Mouse (Mus musculus) liver (tissue): ENCODE measurements around the gene Casq1.
"Not testable (repeated sequence)": the region's sequence is repeated elsewhere in the genome, so short reads cannot be mapped to it uniquely, and the experiment has no call there.

ENCODE experiments used
- DNase-seq: peaks from one replicate; pipeline ENCODE4 v3.0.0-alpha.2; 2020; ENCODE audit warnings: mixed read lengths

Casq1 gene

DNA sequence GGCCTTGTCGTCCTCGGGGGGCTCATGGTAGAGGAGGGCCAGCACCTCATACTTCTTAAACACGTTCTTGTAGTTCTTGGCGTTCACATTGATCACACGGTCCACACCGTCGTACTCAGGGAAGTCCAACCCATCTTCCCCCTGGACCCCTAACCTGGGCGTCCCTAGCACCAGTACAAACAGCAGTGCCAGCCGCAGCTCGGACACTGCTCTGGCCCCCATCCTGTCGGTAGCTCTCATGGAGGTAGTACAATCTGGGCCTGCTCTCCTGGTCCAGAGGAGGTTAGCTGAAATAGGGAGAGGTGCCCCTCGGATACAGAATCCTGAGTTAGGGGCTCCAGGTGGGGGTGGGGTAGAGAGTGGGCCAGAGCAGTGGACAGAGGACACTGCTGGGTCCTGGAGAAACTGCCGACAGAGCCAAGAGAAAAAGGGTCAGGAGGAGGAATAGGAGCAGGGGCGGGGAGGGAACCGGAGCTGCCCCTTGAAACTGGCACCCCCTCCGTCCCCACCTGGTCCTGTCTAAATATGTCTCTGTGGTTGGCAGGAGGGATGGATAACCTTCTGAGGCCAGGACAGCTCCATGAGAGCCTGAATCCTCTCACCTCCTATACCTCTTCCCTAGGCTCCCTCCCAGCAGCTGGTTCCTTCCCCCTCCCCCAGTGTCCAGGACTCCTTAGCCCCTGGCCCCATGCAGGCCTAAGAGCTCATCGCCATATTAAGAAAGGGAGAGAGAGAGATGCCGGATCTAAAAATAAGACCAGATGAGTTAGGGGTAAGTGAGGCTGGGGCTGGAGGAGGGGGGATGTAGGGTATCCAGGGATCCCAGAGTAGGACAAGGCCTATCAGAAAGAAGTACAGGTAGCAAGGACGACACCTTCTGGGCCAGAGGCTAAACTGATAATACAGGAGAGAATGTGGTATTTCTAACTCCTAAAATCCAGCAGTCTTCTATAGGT, at the start of gene Casq1:
Casq1 (minus strand) TSS at position 418 of the 956 bp plus-strand sequence.
- no peak for DNase-seq

- DNase-seq: no peak
These were observed 41.9 kb upstream of the Casq1 start, which contains the start of gene Igsf8 for GRCm38 (mm10) chr1:172261477-172262078. Gene Igsf8 (plus strand): TSS chr1:172261641.

- DNase-seq: no peak
These were observed 38.6 kb upstream of the Casq1 start, which contains the start of gene Atp1a4 for GRCm38 (mm10) chr1:172258314-172258713. Gene Atp1a4 (minus strand): TSS chr1:172258414.

DNA sequence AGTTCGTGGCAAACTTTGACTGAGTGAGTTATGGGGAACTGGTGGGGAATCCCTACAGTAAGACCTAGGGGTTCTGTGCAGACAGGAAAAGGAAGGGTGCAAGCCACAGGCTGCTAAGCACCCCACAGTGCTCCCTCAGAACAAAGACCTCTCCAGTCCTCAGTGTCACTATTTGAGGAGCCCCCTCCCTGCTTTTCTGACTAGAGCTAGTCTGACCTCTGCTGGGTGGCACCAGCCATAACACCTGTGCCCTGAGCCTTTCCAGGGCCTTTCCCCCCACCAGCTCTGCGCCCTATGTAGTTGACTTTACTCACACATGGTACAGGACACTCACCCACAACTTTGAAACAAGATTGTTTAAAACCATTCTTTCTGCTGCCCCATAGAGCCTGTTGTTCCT, 28.0 kb upstream of the Casq1 start:
- peak; percentile 15 for DNase-seq

DNA sequence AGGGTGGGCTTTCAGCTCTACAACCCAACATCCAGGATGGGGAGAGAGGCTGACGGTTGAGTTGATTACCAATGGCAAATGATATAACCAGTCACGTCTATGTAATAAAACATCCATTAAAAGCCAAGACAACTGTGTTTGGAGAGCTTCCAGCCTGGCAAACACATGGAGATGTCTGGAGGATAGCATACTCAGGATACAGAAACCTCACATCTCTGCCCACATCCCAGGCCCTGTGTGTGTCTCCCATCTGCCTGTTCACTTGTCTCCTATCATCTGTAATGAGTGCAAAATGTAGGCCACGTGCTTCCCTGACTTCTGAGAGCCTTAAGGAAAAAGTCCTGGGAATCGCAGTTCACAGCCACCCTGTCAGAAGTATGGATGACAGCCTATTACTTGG, 27.5 kb upstream of the Casq1 start:
- DNase-seq: no peak

GRCm38 (mm10) chr1:172244645-172245044, 25.0 kb upstream of the Casq1 start:
- not testable (repeated sequence) for DNase-seq

DNA sequence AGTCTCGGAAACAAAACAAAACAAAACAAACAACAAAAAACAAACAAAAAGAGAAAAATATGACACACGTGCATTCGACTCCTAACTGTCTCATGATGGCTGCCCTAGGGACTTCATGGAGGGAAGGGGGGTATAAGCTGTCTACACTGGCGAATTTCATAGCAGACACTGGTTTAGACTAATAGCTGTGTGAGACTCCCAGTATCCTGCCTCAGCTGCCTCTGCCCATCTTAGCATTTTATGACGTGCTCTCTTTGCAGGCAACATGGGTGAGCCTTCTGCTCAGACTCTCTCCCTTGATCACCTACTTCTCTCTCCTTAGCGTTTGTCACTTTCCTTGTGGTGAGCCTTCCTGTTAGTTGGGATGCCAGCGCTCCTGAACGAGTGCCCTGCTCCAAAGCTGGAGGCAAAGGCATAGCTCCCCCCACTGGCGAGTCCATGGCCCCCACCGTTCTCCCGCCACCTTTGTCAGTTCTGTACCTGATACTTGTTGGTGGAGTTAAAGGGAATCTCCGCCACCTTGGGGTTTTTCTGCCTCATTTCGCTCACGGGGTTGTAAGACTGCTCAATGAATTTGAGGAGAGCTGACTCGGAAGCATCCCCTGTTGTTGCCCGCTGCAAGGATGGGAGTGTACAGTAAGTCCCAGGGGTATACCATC, 24.0 kb upstream of the Casq1 start:
- no peak for DNase-seq

GRCm38 (mm10) chr1:172242401-172242800, 22.7 kb upstream of the Casq1 start:
- DNase-seq: no peak

DNA sequence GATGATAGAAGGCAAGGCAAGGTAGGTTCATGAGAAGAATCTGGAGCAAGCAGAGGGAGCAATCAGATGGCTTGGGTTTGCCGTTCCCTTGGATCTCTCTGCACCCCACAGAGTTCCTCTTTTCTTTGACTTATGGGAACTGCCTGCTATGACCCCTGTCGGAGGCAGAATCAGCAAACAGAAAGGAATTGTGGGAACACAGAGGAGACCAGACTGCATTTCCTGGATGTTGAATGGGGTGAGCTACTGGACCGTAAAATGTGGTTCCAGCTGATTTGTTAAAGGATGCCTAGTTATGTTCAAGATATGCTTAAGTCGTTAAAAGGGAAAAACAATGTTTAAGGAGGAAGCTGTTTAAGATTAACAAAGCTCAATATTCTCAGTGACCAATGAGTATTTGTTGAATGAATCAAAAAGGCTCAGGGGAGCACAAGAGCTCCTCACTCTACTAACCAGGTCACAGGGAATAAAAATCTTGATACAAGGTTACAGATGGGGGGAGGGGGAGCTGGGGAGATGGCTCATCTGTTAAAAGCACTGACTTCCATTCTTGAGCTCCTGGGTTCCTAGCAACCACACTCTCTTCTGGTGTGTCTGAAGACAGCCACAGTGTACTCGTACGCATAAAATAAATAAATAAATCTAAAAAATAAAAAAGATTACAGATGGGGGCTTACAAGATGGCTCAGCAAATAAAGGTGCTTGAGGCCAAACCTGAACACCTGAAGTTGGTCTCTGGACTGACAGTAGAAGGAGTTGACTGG, 21.5 kb upstream of the Casq1 start:
- DNase-seq: no peak

DNA sequence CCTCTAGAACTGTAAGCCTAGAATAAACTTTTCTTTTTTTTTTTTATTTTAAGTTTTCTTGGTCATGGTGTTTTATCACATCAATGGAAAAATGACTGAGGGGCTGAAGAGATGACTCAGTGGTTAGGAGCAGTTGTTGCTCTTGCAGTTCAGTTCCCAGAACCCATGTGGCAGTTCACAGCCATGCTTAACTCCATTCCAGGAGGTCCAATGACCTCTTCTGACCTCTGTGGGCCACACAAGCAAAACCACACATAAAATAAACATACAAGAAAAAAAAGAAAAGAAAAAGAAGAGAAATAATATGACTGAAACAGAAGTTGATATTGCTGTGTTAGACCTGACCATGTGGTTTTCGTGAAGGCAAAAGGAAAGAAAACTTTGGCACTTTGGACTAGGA, 9.5 kb upstream of the Casq1 start:
- DNase-seq: no peak

DNA sequence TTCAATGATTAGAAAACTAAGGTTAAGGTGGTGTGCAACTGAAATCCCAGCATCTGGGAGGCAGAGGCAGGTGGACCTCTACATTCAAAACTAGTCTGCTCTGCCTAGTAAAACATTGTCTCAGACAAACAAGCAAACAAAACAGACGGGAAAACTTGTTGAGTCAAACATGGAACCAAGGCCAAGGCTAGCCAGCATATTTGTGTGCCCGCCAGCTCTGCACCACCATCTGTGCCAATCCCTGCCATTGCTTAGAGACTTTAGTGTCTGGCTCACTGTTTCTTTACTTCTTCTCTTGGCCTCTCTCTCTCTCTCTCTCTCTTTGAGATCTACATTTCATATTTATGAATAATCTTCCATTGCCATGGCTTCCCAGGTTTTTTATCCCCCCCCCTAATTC, 8.5 kb upstream of the Casq1 start:
- DNase-seq: no peak

- no peak for DNase-seq
These were observed 1.8 kb upstream of the Casq1 start for GRCm38 (mm10) chr1:172221297-172222063.

GRCm38 (mm10) chr1:172220414-172220813, 746 bp upstream of the Casq1 start:
- DNase-seq: no peak

DNA sequence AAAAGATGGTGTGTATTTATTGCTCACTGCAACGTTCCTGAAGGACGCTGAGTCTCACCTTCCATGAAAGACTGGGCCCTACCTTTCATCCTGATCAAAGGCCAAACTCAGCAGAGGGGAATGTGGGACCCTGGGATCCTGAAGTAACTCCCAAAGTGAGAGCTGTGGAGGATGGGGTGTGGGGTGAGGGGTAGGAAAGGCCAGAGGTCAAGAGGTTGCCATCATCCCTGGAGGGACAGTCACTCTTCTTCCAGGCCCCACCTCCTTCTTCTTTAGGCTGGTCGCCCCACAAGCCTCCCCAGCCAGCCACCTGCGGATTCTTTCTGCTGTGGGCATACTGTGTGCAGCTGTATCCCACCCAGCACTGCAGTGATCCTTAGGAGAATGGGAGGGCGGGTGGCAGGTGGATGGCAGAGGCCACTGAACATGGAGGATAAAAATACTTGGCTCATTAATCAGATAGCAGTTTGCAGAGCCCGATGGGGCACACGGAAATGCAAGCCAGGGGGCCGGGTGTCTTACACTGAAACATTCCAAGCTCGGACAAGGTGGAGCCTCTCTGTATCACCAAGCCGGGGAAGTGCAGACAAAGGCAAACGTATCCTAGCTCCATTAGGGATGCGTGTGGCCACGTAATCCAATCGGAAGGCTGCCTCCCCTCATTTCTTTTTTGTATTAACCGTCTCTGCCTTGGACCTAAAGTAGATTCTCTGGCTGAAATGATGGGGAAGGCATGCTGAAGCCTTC, 1.3 kb downstream of the Casq1 start:
- no peak for DNase-seq

- peak; percentile 89 for DNase-seq
These were observed 2.5 kb downstream of the Casq1 start for GRCm38 (mm10) chr1:172217148-172217547.

GRCm38 (mm10) chr1:172214748-172215147, 4.9 kb downstream of the Casq1 start:
- DNase-seq: no peak

GRCm38 (mm10) chr1:172213771-172214170, 5.9 kb downstream of the Casq1 start:
- DNase-seq: no peak

DNA sequence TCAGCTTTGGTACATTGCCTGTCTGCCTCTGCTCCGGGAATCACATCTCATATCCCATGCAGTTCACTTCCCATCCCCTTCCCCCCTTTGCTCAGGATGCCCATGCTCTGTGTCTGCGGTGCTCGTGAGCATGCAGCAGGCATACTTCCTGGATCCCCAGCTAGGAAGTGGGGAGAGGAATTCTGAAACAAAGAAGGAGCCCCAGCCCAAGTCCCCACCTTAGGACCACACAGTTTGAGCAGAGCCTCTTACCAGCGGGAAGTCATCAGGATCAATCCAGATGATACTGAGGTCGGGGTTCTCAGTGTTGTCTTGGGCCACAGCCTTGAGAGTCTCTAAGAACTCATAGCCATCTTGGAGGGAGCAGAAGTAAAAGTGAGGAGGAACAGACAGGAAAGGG, 6.9 kb downstream of the Casq1 start:
- DNase-seq: no peak

GRCm38 (mm10) chr1:172207111-172207584, 12.5 kb downstream of the Casq1 start:
- no peak for DNase-seq

GRCm38 (mm10) chr1:172206141-172206917, 13.3 kb downstream of the Casq1 start, which contains the start of gene Pea15a:
Gene Pea15a (minus strand): TSS chr1:172206804.
- peak; percentile 82 for DNase-seq
